Mouse (Mus musculus) myocyte (in vitro differentiated cells): ENCODE measurements around the gene Prkaa2.

Experiments used
- CEBPB ChIP-seq: IDR thresholded peaks from 2 replicates; pipeline ENCODE4 v1.6.1; 2011; ENCODE audit warnings: mild to moderate bottlenecking, moderate library complexity; ENCODE audit not compliant: poor library complexity, insufficient read depth, severe bottlenecking
- E2F4 ChIP-seq: IDR thresholded peaks from one replicate; pipeline ENCODE4 v1.6.1; 2011; ENCODE audit warnings: mild to moderate bottlenecking, control low read depth, moderate library complexity; ENCODE audit not compliant: insufficient read depth
- MAX ChIP-seq: IDR thresholded peaks from one replicate; pipeline ENCODE4 v1.6.1; 2011; ENCODE audit warnings: low read depth, mild to moderate bottlenecking, control low read depth
- MYOD1 ChIP-seq, 3 experiments: IDR thresholded peaks; one replicate each; pipeline ENCODE4 v1.6.1; 2011; ENCODE audit warnings: control low read depth in 2 of 3, low read depth in 2 of 3, mild to moderate bottlenecking in 2 of 3, moderate library complexity in 1 of 3; ENCODE audit not compliant: insufficient read length in 2 of 3, control insufficient read depth in 1 of 3
- MYOG ChIP-seq, 3 experiments: IDR thresholded peaks; one replicate each; pipeline ENCODE4 v1.6.1; 2011; ENCODE audit warnings: control low read depth in 2 of 3, low read depth in 2 of 3, mild to moderate bottlenecking in 2 of 3; ENCODE audit not compliant: insufficient read length in 2 of 3, control insufficient read depth in 1 of 3, insufficient read depth in 1 of 3
- POLR2A ChIP-seq: IDR thresholded peaks from one replicate; pipeline ENCODE4 v1.6.1; 2011; ENCODE audit warnings: low read depth, mild to moderate bottlenecking, control low read depth, moderate library complexity; ENCODE audit not compliant: insufficient read length
- POLR2AphosphoS2 ChIP-seq: IDR thresholded peaks from one replicate; pipeline ENCODE4 v1.6.1; 2011; ENCODE audit warnings: low read depth, control low read depth; ENCODE audit not compliant: insufficient read length
- REST ChIP-seq: IDR thresholded peaks from one replicate; pipeline ENCODE4 v1.6.1; 2011; ENCODE audit warnings: mild to moderate bottlenecking, control low read depth, moderate library complexity; ENCODE audit not compliant: insufficient read depth, insufficient read length
- SRF ChIP-seq: IDR thresholded peaks from one replicate; pipeline ENCODE4 v1.6.1; 2011; ENCODE audit warnings: low read depth; ENCODE audit not compliant: control insufficient read depth, insufficient read length
- TCF12 ChIP-seq: IDR thresholded peaks from one replicate; pipeline ENCODE4 v1.6.1; 2011; ENCODE audit warnings: mild to moderate bottlenecking, control low read depth; ENCODE audit not compliant: poor library complexity, insufficient read depth, severe bottlenecking
- TCF3 ChIP-seq: IDR thresholded peaks from one replicate; pipeline ENCODE4 v1.6.1; 2011; ENCODE audit warnings: low read depth, control low read depth; ENCODE audit not compliant: insufficient read length

GRCm38 (mm10) chr4:105050041-105050440 is 59.6 kb downstream of the Prkaa2 start:
- TF ChIP-seq MAX (no peak), E2F4 (no peak), MYOG (IDR thresholded peaks at IDR 0.05; ENCODE audit: control insufficient read depth in 1 of 3, insufficient read depth in 1 of 3, insufficient read length in 2 of 3, low read depth in 2 of 3) (no peak), POLR2A (no peak), MYOD1 (IDR thresholded peaks at IDR 0.05; ENCODE audit: control insufficient read depth in 1 of 3, insufficient read length in 2 of 3, low read depth in 2 of 3) (no peak), REST (no peak), POLR2AphosphoS2 (no peak), TCF12 (no peak), SRF (no peak), CEBPB (no peak), TCF3 (no peak)
